Mouse (Mus musculus) forebrain, embryonic 12.5 days (tissue): ENCODE data around the gene Xpnpep1. TPM values are rescaled to one million over a fixed set of nuclear protein-coding genes. Genes with fewer than 3 reads are reported as not detected.

Source experiments
- ATAC-seq: fragments of 200-750 bp; cut with Nextera tagmentation; 2 replicates; pipeline ENCODE4 v1.8.0; 2017; ENCODE audit warnings: moderate TSS enrichment; ENCODE audit not compliant: low FRiP score
- H3K27ac ChIP-seq: fragments of 300-500 bp; sonication (generic); 2 replicates; pipeline ENCODE4 v1.5.1; 2016; ENCODE audit warnings: mild to moderate bottlenecking
- H3K27me3 ChIP-seq: fragments of 300-500 bp; sonication (generic); 2 replicates; pipeline ENCODE4 v1.6.1; 2016; ENCODE audit warnings: mild to moderate bottlenecking
- H3K36me3 ChIP-seq: fragments of 300-500 bp; sonication (generic); replicated peaks from 2 replicates; pipeline ENCODE4 v1.6.1; 2016; ENCODE audit warnings: mild to moderate bottlenecking
- H3K4me1 ChIP-seq: fragments of 300-500 bp; sonication (generic); 2 replicates; pipeline ENCODE4 v1.6.1; 2016
- H3K4me2 ChIP-seq: fragments of 300-500 bp; sonication (generic); 2 replicates; pipeline ENCODE4 v1.6.1; 2016; ENCODE audit warnings: mild to moderate bottlenecking, moderate library complexity
- H3K4me3 ChIP-seq: fragments of 300-500 bp; sonication (generic); replicated peaks from 2 replicates; pipeline ENCODE4 v1.5.1; 2016; ENCODE audit warnings: mild to moderate bottlenecking
- H3K9ac ChIP-seq: fragments of 300-500 bp; sonication (generic); 2 replicates; pipeline ENCODE4 v1.6.1; 2016; ENCODE audit warnings: mild to moderate bottlenecking
- H3K9me3 ChIP-seq: fragments of 300-500 bp; sonication (generic); 2 replicates; pipeline ENCODE4 v1.6.1; 2016
- WGBS: fragments of 180-500 bp; shearing (Covaris S2); methylation state at CpG from one replicate; pipeline ENCODE4 v1.1.7; 2016; 5-methylcytosine and 5-hydroxymethylcytosine counted together
- polyA plus RNA-seq: library from polyadenylated mRNA; unstranded; fragments of >200 nt; fragmentation: Nextera tagmentation; extraction: Ambion mirVana; gene quantifications from 2 replicates; pipeline ENCODE4 v1.2.1, GENCODE M21; 2016

Xpnpep1 gene
- polyA plus RNA-seq, 1 experiment from 2014 or later, result 140 TPM

DNA sequence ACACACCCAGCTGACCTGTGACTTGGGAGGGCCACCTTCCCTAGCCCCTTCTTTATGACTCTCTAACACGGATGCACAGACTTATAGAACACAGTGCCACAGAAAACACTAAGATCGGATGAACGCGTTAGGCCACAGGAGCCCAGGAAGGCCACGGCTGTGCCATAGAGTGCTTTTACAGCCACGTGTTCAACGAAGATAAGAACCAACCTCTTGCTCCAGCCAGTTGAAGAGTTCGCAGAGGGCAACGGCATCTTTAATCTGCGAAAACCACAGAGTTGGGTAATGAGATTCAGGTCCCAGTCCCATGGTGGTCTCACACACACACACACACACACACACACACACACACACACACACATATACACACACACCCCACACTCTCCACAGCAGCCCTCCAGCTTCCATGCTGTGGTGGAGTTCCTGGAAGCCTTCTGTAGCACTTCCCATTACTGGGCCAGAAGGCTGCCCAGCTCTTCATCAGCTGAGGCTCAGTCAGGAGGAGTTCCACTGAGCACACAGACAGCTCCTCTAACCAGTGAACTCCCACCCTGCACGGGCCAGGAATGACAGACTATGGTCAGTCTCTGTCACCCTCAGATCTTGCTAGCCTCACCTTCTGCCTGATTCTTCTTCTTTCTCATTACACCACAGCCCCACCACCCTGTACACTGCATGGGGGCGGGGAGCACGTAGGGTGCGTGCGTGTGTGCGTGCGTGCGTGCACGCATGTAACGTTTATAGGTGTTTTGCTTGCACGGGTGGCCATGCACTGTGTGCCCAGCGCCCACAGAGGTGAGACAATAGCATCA lies 36.3 kb downstream of the Xpnpep1 start:
- H3K27ac ChIP-seq, result no peak overlapping the region
- H3K4me3 ChIP-seq, result no peak overlapping the region
- 0 out of 2 replicates have a peak, but pooled peaks cover 3% of the 10 kb centered on the region for H3K4me1 ChIP-seq
- ATAC-seq, result no peak
- WGBS, result 94% methylated on average over 22 of the region's 22 CpGs
- H3K4me2 ChIP-seq, result no peak overlapping the region
- H3K9me3 ChIP-seq, result no peaks in the 10 kb centered on the region
- H3K36me3 ChIP-seq, result peaks cover 94% of the 10 kb centered on the region
- no peaks in the 10 kb centered on the region for H3K27me3 ChIP-seq
- no peak overlapping the region for H3K9ac ChIP-seq

DNA sequence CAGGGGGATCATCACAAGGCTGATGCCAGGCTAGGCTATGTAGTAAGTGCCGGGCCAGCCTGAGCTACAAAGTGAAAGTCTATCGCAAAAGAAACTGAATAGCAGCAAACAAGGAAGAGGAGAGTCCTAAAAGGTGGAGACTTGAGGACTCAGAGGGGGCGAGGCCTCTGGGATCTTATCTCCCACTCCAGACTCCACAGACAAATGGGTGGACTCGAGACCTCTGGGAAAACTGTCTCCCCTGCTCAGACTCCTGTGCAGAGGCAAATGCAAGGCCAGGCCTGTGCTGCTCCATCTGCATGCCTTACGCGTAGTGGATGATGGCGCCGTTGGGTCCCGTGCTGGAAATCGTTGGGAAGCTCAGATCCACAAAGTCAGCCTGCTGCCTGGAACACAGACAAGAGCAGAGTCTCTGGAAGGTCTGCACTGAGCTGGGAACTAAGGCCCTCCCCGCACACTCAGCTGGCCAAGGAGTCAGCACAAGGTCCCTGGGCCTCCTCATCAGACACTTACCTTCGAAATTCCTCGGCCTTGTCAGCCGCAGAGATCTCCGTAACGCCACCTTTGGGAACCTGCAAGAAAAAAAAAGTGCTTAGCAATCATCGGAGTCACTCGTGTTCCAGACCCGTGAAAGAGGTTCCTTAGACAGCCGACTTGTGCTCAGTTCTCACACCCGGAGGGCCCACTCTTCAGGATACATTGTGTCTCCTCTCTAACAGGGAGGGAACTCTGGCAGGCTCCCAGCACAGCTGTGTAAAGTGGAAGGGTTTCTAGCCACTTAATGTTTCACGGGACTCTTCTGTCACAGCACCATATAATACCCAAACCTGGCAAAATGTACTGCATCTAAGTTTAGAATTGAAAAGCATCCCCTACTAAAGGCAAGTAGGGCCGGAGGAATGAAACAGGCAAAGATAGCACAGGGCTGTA lies 37.6 kb downstream of the Xpnpep1 start:
- no peaks in the 10 kb centered on the region for H3K9me3 ChIP-seq
- H3K4me3 ChIP-seq, result no peak overlapping the region
- ATAC-seq, result no peak
- no peak overlapping the region for H3K4me2 ChIP-seq
- H3K4me1 ChIP-seq, result no peaks in the 10 kb centered on the region
- WGBS, result 93% methylated on average over 23 of the region's 23 CpGs
- peaks cover 93% of the 10 kb centered on the region for H3K36me3 ChIP-seq
- H3K27me3 ChIP-seq, result no peaks in the 10 kb centered on the region
- no peak overlapping the region for H3K27ac ChIP-seq
- no peak overlapping the region for H3K9ac ChIP-seq

DNA sequence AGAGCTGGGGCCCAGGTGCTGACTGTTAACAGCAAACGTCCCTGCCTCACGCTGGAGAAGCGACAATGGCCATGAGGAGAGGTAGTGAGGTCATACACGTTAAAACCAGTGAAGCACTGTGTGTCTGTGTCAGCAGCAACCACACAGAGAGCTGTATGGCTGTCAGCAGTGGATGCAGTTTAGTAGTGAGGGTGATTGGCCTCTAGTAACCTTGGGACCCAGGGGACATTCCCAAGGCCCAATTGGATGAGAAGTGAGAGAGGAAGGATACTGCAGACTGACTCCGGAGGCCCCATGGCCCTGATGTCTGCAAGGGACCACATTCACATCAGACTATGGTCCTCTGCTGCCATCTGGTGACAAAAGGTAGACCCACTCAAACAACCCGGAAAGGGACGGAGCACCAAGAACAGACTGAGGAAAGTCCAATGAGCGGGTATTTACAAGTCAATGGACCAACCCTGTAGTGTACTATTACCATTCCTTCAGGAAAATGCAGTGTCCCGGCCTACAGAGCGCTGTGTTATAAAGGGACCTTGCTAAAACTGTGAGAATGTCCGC lies 47.1 kb downstream of the Xpnpep1 start:
- H3K9ac ChIP-seq, result no peak overlapping the region
- no peaks in the 10 kb centered on the region for H3K4me1 ChIP-seq
- 78% methylated on average over 11 of the region's 11 CpGs for WGBS
- H3K4me3 ChIP-seq, result no peak overlapping the region
- ATAC-seq, result peak; percentile 76
- peaks cover 66% of the 10 kb centered on the region for H3K36me3 ChIP-seq
- no peaks in the 10 kb centered on the region for H3K9me3 ChIP-seq
- no peak overlapping the region for H3K27ac ChIP-seq
- H3K27me3 ChIP-seq, result no peaks in the 10 kb centered on the region
- H3K4me2 ChIP-seq, result no peak overlapping the region

DNA sequence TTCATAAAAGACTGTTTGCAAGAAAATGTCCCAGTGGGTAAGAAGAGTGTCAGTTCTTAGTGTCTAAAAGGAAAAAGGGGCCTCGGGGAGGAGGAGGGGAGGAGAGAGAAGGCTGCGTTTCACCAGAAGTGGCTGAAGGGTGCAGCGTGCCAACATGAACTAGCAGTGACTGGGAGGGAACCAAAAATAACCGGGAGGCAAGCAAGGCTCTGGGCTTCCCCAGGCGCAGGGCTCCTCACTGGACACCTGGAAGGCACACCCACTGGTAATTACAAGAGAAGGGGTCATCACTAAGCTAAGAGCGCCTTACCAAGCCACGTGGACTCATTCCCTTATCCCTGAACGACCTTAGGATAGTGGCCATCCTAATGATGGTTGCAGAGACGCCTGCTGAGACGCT lies 48.1 kb downstream of the Xpnpep1 start:
- H3K36me3 ChIP-seq, result peaks cover 57% of the 10 kb centered on the region
- H3K27me3 ChIP-seq, result no peaks in the 10 kb centered on the region
- no peaks in the 10 kb centered on the region for H3K9me3 ChIP-seq
- no peak overlapping the region for H3K4me2 ChIP-seq
- no peak overlapping the region for H3K9ac ChIP-seq
- H3K27ac ChIP-seq, result no peak overlapping the region
- no peak for ATAC-seq
- H3K4me3 ChIP-seq, result no peak overlapping the region
- 85% methylated on average over 10 of the region's 10 CpGs for WGBS
- H3K4me1 ChIP-seq, result no peaks in the 10 kb centered on the region

DNA sequence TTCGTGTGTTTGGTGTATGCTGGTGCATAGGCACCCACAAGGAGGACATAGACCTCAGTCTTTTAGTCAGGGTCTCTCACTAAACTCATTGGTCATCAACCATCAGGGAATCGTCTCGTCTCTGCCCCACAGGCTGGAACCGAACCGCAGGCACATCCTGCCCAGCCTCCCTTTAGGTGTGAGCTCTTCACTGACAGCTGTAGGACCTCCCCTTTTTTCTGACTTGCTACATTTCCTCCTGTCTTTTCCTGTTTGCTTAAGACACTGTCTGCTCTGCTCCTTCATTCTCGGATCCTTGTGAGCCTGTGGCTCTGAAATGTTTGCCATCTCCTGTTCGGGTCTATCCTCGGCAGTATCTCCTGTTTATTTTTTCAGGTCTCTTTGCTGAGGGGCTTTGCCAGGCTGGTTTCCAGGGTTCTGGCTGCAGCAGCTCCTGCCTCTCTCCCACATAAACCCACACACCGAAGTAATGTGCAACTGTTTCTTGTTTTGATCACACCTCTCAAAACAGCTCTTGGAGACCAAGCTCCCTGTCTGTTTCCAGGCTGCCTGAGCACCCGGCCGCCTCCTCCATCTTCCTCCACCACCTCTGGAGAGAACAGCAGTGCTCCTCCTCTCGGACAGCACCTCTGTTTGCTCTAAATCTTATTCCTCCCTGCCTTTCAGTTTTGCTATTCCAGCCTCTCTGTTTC lies 60.8 kb downstream of the Xpnpep1 start:
- Histone ChIP-seq H3K27me3 (no peaks in the 10 kb centered on the region), H3K9ac (no peak overlapping the region), H3K4me2 (no peak overlapping the region), H3K36me3 (no peaks in the 10 kb centered on the region), H3K9me3 (no peaks in the 10 kb centered on the region), H3K27ac (no peak overlapping the region), H3K4me3 (no peak overlapping the region), H3K4me1 (no peaks in the 10 kb centered on the region)
- ATAC-seq, result no peak
- WGBS, result 83% methylated on average over 12 of the region's 12 CpGs

DNA sequence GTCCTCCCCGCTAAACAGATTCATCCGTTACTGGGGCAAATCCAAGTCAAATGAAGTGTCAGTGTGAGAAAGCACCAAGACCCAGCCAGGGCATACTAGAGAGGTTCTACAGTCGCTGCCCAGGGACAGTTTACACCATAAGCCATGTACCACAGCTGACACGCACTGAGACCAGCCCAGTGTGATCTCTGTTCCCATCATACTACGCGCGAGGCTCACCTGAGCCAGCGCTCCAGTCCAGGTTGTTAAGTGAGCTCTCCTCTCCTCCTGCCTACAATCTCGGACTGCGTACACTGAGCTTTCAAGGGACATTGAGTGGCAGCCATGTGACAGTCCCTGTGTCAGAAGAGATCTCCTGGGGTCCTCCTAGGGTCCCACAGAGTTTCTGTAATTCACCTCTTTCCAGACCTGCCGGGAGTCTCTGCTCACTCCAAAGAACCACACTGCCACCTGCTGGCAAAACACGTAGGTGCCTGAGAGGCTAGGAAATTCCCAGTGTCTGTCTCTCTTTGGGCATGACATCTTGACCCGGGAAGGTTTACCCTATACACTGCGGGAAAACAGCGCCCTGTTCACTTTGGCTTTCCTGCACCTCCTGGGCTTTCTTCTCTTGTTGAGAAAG lies 64.3 kb downstream of the Xpnpep1 start:
- H3K27ac ChIP-seq, result no peak overlapping the region
- ATAC-seq, result peak; percentile 68
- no peak overlapping the region for H3K4me2 ChIP-seq
- H3K9ac ChIP-seq, result no peak overlapping the region
- no peaks in the 10 kb centered on the region for H3K4me1 ChIP-seq
- H3K27me3 ChIP-seq, result no peaks in the 10 kb centered on the region
- 48% methylated on average over 15 of the region's 15 CpGs for WGBS
- no peaks in the 10 kb centered on the region for H3K36me3 ChIP-seq
- no peak overlapping the region for H3K4me3 ChIP-seq
- no peaks in the 10 kb centered on the region; the same call in 1 of the 2 replicates for H3K9me3 ChIP-seq

DNA sequence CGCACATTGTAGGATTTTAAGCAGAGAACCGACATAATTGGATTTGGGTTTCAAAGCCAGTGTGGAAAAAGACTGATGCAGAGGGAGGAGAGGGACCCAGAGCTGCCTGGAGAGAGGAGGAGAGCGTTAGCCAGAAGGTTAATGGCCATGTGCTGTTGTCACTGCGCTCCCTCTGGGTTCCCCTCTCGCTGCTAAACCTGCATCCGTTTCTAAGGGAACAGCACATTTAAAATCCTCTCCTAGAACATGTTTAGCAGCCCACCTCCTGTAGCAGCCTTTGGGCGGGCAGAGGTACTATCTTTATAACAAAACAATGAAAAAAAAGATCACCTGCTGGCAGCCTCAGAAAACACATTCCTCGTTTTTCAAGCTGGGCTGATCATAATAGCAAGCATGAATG lies 73.7 kb downstream of the Xpnpep1 start:
- Histone ChIP-seq H3K9ac (no peak overlapping the region), H3K4me1 (peaks cover 5% of the 10 kb centered on the region; the same call in 1 of the 2 replicates), H3K4me3 (no peak overlapping the region), H3K9me3 (no peaks in the 10 kb centered on the region), H3K36me3 (no peaks in the 10 kb centered on the region), H3K27ac (no peak overlapping the region), H3K4me2 (no peak overlapping the region), H3K27me3 (no peaks in the 10 kb centered on the region)
- WGBS, result 22% methylated on average over 8 of the region's 8 CpGs
- ATAC-seq, result no peak

DNA sequence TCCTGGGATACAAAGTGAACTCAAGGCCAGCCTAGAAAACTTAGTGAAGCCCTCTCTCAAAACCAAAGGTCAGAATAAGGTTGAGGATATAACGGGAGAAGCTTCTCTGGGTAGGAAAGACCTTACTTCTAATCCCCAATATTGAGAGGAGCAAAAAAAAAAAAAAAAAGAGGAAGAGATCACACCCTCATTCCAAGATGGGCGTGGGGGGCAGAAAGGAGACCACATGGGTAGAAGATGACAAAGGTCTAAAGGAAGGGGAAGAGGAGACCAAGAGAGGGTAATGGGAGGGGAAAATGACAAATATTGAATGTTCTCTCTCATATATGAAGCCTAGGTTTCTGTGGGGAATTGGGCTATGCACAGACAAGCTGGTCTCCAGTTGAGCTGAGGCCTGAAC lies 77.3 kb downstream of the Xpnpep1 start:
- Histone ChIP-seq H3K4me1 (peaks cover 5% of the 10 kb centered on the region; the same call in 1 of the 2 replicates), H3K9me3 (no peaks in the 10 kb centered on the region), H3K27ac (no peak overlapping the region), H3K36me3 (no peaks in the 10 kb centered on the region), H3K9ac (no peak overlapping the region), H3K4me2 (no peak overlapping the region), H3K4me3 (no peak overlapping the region), H3K27me3 (no peaks in the 10 kb centered on the region)
- ATAC-seq, result no peak
- 90% methylated on average over 2 of the region's 2 CpGs for WGBS

DNA sequence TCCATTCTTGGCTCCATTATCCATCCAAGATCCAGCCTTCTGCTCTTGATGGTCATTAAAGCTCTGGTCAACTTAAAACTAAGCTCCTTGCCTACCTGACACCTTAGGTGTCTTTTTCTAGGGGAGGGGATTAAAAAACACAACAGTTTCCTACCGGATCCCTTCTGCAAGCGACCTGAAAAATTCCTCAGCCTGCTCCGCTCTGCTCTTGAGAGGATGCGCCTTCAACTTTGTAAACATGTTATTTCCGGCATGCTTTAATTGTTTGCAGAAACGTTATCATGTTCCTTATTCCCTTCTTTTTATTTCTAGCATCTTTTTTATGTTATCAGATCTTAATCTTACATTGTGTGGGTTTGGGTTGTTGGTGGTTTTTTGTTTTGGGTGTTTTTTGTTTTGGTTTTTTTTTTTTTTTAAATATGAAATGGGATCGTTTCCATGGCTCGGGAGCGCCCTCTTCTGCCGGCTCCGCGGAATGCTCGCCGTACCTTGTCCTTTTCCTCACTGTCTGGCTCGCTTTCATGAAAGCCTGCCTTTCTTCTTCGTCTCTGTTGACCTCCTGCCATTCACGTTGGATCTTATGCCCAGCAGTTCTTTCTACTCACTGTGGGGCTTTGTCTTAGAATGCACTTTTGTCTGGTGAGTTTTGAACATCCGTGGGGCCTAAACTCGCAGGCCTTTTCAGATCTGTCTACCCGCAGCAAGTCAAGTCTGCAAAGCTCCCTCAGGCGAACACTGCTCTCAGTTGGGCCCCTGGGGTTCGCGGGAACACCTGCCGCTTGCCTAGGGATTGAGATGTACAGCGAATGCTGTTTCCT lies 117.1 kb downstream of the Xpnpep1 start:
- Histone ChIP-seq H3K27ac (no peak overlapping the region), H3K9ac (peak overlapping the region; percentile 44), H3K4me3 (peak overlapping the region; percentile 19; the same call in 1 of the 2 replicates), H3K36me3 (no peaks in the 10 kb centered on the region), H3K4me2 (peak overlapping the region; percentile 44), H3K27me3 (no peaks in the 10 kb centered on the region), H3K9me3 (0 out of 2 replicates have a peak, but pooled peaks cover 4% of the 10 kb centered on the region), H3K4me1 (peaks cover 8% of the 10 kb centered on the region)
- WGBS, result 13% methylated on average over 25 of the region's 25 CpGs
- peak; percentile 75; the same call in 1 of the 2 replicates for ATAC-seq

DNA sequence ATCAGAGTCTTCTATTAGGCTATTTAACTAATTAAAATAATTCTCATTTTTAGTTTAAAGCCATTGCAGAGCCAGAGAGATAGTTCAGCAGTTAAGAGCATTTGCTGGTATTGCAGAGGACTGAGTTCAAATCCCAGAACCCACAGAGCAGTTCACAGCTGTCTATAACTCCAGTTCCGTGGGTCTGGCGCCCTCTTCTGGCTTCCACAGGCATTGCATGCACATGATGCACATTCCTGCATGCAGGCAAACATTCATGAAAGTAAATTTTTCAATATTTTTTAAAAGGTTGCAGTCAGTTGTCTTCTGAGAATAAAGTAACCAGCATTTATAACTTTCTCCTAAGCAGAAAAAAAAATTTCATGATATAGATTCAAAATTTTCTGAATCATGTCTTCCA lies 135.8 kb downstream of the Xpnpep1 start:
- WGBS, result 37% methylated on average over 2 of the region's 2 CpGs
- Histone ChIP-seq H3K9me3 (no peaks in the 10 kb centered on the region), H3K4me3 (no peak overlapping the region), H3K27ac (no peak overlapping the region), H3K9ac (no peak overlapping the region), H3K36me3 (no peaks in the 10 kb centered on the region), H3K4me1 (no peaks in the 10 kb centered on the region), H3K4me2 (no peak overlapping the region), H3K27me3 (no peaks in the 10 kb centered on the region)
- no peak for ATAC-seq
